Mouse (Mus musculus) C2C12 (cell line): ENCODE data around the gene Psmc3.

Experiments
- CEBPB ChIP-seq: IDR thresholded peaks from one replicate; pipeline ENCODE4 v1.6.1; 2011; ENCODE audit warnings: low read depth, mild to moderate bottlenecking, control low read depth, moderate library complexity
- CTCF ChIP-seq: IDR thresholded peaks from one replicate; pipeline ENCODE4 v1.5.1; 2011; ENCODE audit not compliant: control insufficient read depth, insufficient read depth, insufficient read length
- MAX ChIP-seq: IDR thresholded peaks from one replicate; pipeline ENCODE4 v1.6.1; 2011; ENCODE audit warnings: mild to moderate bottlenecking, control low read depth
- MYOD1 ChIP-seq: IDR thresholded peaks from one replicate; pipeline ENCODE4 v1.6.1; 2011; ENCODE audit warnings: low read depth; ENCODE audit not compliant: control insufficient read depth, insufficient read length
- USF1 ChIP-seq: IDR thresholded peaks from one replicate; pipeline ENCODE4 v1.6.1; 2011; ENCODE audit warnings: low read depth, mild to moderate bottlenecking, control low read depth, moderate library complexity

- TF ChIP-seq CTCF (no peak), USF1 (no peak), MYOD1 (no peak), MAX (no peak), CEBPB (no peak)
Observed at GRCm38 (mm10) chr2:91008536-91008935, 45.3 kb upstream of the Psmc3 start.
